Comparison of ENCODE assay signal across 8 mouse cellular contexts in genomic region chr13:76383972-76384663, GRCm38 (mm10). TPM values are rescaled to one million over a fixed set of nuclear protein-coding genes. Genes with fewer than 3 reads are reported as not detected.
A peak's percentile ranks its signal among the peaks of the same experiment; 100 is the strongest.
DNase-seq lines count a peak whose midpoint lies in the region; ATAC-seq and TF ChIP-seq lines count a peak whose summit lies in the region.

Gene Mctp1 (plus strand): TSS chr13:76384535.

- WGBS in forebrain, embryonic 15.5 days: under 1% methylated on average over 46 of the region's 62 CpGs
- under 1% methylated on average over 53 of the region's 62 CpGs for WGBS in lung, embryonic 14.5 days
- WGBS in olfactory bulb, adult 2 months: under 1% methylated on average over 61 of the region's 62 CpGs

- H3K4me1 ChIP-seq in forebrain, embryonic 15.5 days: peaks cover 8% of the 10 kb centered on the region
- no peaks in the 10 kb centered on the region for H3K4me1 ChIP-seq in lung, embryonic 14.5 days (ENCODE audit: insufficient read depth)
- peaks cover 3% of the 10 kb centered on the region for H3K4me1 ChIP-seq in olfactory bulb, adult 2 months (ENCODE audit: control insufficient read depth, insufficient read depth, low read length)

- peak; percentile 77 for DNase-seq in ES-CJ7 (ENCODE audit: low read depth, low spot score)
- peak; percentile 83 for DNase-seq in cerebellum, adult 11-12 months
- peak; percentile 12 for DNase-seq in heart, postnatal 25 days (ENCODE audit: low spot score)
- DNase-seq in layer of hippocampus, adult 18-20 months (ENCODE audit: low spot score in 2 of 2): peak; percentile 19 to 42
- peak; percentile 76 for DNase-seq in lung, embryonic 14.5 days
- DNase-seq in urinary bladder, adult 2 months (ENCODE audit: low spot score): peak; percentile 54

- peaks cover 13% of the 10 kb centered on the region for H3K27me3 ChIP-seq in forebrain, embryonic 15.5 days
- H3K27me3 ChIP-seq in lung, embryonic 14.5 days (ENCODE audit: insufficient read depth, low read length): peaks cover 35% of the 10 kb centered on the region

- peak within 1 kb of the TSS; percentile 29; the same call in 1 of the 2 replicates for H3K27ac ChIP-seq in forebrain, embryonic 15.5 days (replicated peaks)
- no peak within 1 kb of the TSS for H3K27ac ChIP-seq in lung, embryonic 14.5 days (ENCODE audit: low read depth)
- H3K27ac ChIP-seq in olfactory bulb, adult 2 months (ENCODE audit: insufficient read depth, low read depth, low read length): peak within 1 kb of the TSS; percentile 87

- H3K4me2 ChIP-seq in forebrain, embryonic 15.5 days (replicated peaks): peak within 1 kb of the TSS; percentile 98
- H3K4me2 ChIP-seq in lung, embryonic 14.5 days: peak within 1 kb of the TSS; percentile 96

- H3K9ac ChIP-seq in forebrain, embryonic 15.5 days (replicated peaks): peak within 1 kb of the TSS; percentile 71
- peak within 1 kb of the TSS; percentile 38 for H3K9ac ChIP-seq in lung, embryonic 14.5 days

- H3K36me3 ChIP-seq in forebrain, embryonic 15.5 days: no peaks in the 10 kb centered on the region
- no peaks in the 10 kb centered on the region for H3K36me3 ChIP-seq in lung, embryonic 14.5 days (ENCODE audit: insufficient read depth)

- peak; percentile 93 for ATAC-seq in forebrain, embryonic 15.5 days (replicated peaks)
- peak; percentile 98 for ATAC-seq in lung, embryonic 14.5 days (ENCODE audit: insufficient read depth)

- intact Hi-C loops in heart, postnatal 25 days (cut with DNase I): no loop called here

- H3K4me3 ChIP-seq in forebrain, embryonic 15.5 days: peak within 1 kb of the TSS; percentile 67
- peak within 1 kb of the TSS; percentile 53 for H3K4me3 ChIP-seq in lung, embryonic 14.5 days (ENCODE audit: low read depth, low read length)
- peak within 1 kb of the TSS; percentile 87 for H3K4me3 ChIP-seq in olfactory bulb, adult 2 months (ENCODE audit: insufficient read depth, low read depth, low read length)

- no peaks in the 10 kb centered on the region for H3K9me3 ChIP-seq in forebrain, embryonic 15.5 days
- H3K9me3 ChIP-seq in lung, embryonic 14.5 days (ENCODE audit: low read depth, low read length): no peaks in the 10 kb centered on the region

- no peak for TF ChIP-seq POLR2A in olfactory bulb, adult 2 months (IDR thresholded peaks at IDR 0.05; ENCODE audit: insufficient read depth, low read depth, low read length)

- TF ChIP-seq CTCF in lung, embryonic 14.5 days (IDR thresholded peaks at IDR 0.05; ENCODE audit: low read depth): no peak
- TF ChIP-seq CTCF in olfactory bulb, adult 2 months (IDR thresholded peaks at IDR 0.05; ENCODE audit: insufficient read depth, low read depth, low read length): no peak

RNA-seq across cellular contexts. Expression of gene Mctp1, which starts in this region (rescaled TPM):
- 4.4 and 5.1 TPM in 2 replicates for polyA plus RNA-seq in forebrain, embryonic 15.5 days (2015; fragmentation: Nextera tagmentation; extraction: Ambion mirVana)
- 1 to 10 TPM; 1.8 to 2.3 TPM for total RNA-seq in heart, postnatal 25 days (2021)
- 10 to 100 TPM; 52.1 to 53.4 TPM for total RNA-seq in layer of hippocampus, adult 18-20 months (2021)
- polyA plus RNA-seq in lung, embryonic 14.5 days (2014; fragmentation: Nextera tagmentation; extraction: Ambion mirVana): 0.64 and 0.82 TPM in 2 replicates
- not detected in 2 replicates for polyA plus RNA-seq in olfactory bulb, adult 2 months (2012; ENCODE audit: insufficient read depth, insufficient read length, low replicate concordance, missing spikeins)
- 2.7 and 3.2 TPM in 2 replicates for polyA plus RNA-seq in urinary bladder, adult 2 months (2012; rRNA removed)

Comparison
In these comparisons a context has a peak if more than half of its experiments do, and no peak if none do; other contexts are left out.
1. RNA of gene Mctp1 (total RNA-seq): 52.1 to 53.4 TPM in layer of hippocampus, adult 18-20 months; 1.8 to 2.3 TPM in heart, postnatal 25 days; every median in the first group is over 10 times any median in the second.
2. RNA of gene Mctp1 (polyA plus RNA-seq): not detected in olfactory bulb, adult 2 months; 4.4 to 5.1 TPM in forebrain, embryonic 15.5 days, 2.7 to 3.2 TPM in urinary bladder, adult 2 months and 0.64 to 0.82 TPM in lung, embryonic 14.5 days; every median in the first group is over 10 times any median in the second.
3. Peak in DNase-seq, ATAC-seq, H3K4me3 ChIP-seq, H3K9ac ChIP-seq and H3K4me2 ChIP-seq in lung, embryonic 14.5 days; RNA of the gene not detected or under 1 TPM.
4. DNase-seq: peak in every context shown above with its lines; median percentile 83 in cerebellum, adult 11-12 months; 77 in ES-CJ7; 76 in lung, embryonic 14.5 days; 54 in urinary bladder, adult 2 months; 30 in layer of hippocampus, adult 18-20 months; 12 in heart, postnatal 25 days.
5. Peak in every context shown above with its lines, with median percentiles within 50 percentile points of each other: H3K4me3 ChIP-seq.